8 mouse cellular contexts compared by ENCODE assay signal in genomic region chr5:127243209-127243608, GRCm38 (mm10). TPM values are rescaled to one million over a fixed set of nuclear protein-coding genes. Genes with fewer than 3 reads are reported as not detected.
DNase-seq lines count a peak whose midpoint lies in the region; ATAC-seq and TF ChIP-seq lines count a peak whose summit lies in the region.

No protein-coding gene starts in this region.

- H3K27ac ChIP-seq in heart, embryonic 12.5 days (ENCODE audit: poor library complexity, severe bottlenecking) = no peak overlapping the region
- no peak overlapping the region; the same call in 1 of the 2 replicates for H3K27ac ChIP-seq in cerebellum, adult 2 months (ENCODE audit: insufficient read depth, low read length)
- H3K27ac ChIP-seq in forebrain, embryonic 12.5 days = no peak overlapping the region

- H3K9me3 ChIP-seq in heart, embryonic 12.5 days (replicated peaks) = no peaks in the 10 kb centered on the region
- peaks cover 5% of the 10 kb centered on the region; the same call in 1 of the 2 replicates for H3K9me3 ChIP-seq in forebrain, embryonic 12.5 days

- peaks cover 19% of the 10 kb centered on the region for H3K4me1 ChIP-seq in heart, embryonic 12.5 days (replicated peaks)
- H3K4me1 ChIP-seq in cerebellum, adult 2 months (ENCODE audit: control insufficient read depth, insufficient read depth, low read length) = no peaks in the 10 kb centered on the region
- peaks cover 32% of the 10 kb centered on the region for H3K4me1 ChIP-seq in forebrain, embryonic 12.5 days

- DNase-seq in heart, adult 18-20 months = no peak
- peak; percentile 38 to 52 for DNase-seq in cerebellum, adult 2 months
- peak; percentile 8 for DNase-seq in lung, postnatal 10 days
- DNase-seq in frontal cortex, postnatal 36 days (ENCODE audit: low spot score in 2 of 2) = no peak
- DNase-seq in thymus, postnatal 36 days = no peak
- no peak for DNase-seq in left cerebral cortex, postnatal 10 days (ENCODE audit: extremely low spot score in 1 of 2, low spot score in 2 of 2)

- TF ChIP-seq POLR2A in cerebellum, adult 2 months (IDR thresholded peaks at IDR 0.05; ENCODE audit: borderline replicate concordance, insufficient read depth, low read length) = no peak

- no peaks in the 10 kb centered on the region for H3K36me3 ChIP-seq in heart, embryonic 12.5 days
- no peaks in the 10 kb centered on the region for H3K36me3 ChIP-seq in forebrain, embryonic 12.5 days (replicated peaks)

- 2% methylated on average over 16 of the region's 16 CpGs for WGBS in heart, embryonic 12.5 days
- 2% methylated on average over 16 of the region's 16 CpGs for WGBS in cerebellum, adult 2 months
- WGBS in forebrain, embryonic 12.5 days = under 1% methylated on average over 16 of the region's 16 CpGs

- H3K27me3 ChIP-seq in heart, embryonic 12.5 days (replicated peaks) = peaks cover 64% of the 10 kb centered on the region
- H3K27me3 ChIP-seq in cerebellum, adult 2 months (ENCODE audit: control insufficient read depth, insufficient read depth, low read length) = peaks cover 1% of the 10 kb centered on the region; the same call in 1 of the 2 replicates
- peaks cover 55% of the 10 kb centered on the region for H3K27me3 ChIP-seq in forebrain, embryonic 12.5 days

- ATAC-seq in heart, embryonic 12.5 days (ENCODE audit: insufficient number of reproducible peaks, low FRiP score) = no peak
- no peak for ATAC-seq in forebrain, embryonic 12.5 days (ENCODE audit: low FRiP score)

- peak overlapping the region; percentile 91 for H3K4me2 ChIP-seq in heart, embryonic 12.5 days
- H3K4me2 ChIP-seq in forebrain, embryonic 12.5 days = peak overlapping the region; percentile 86

- intact Hi-C loops in left cerebral cortex, postnatal 10 days (cut with DNase I) = no loop called here

- no peak for TF ChIP-seq CTCF in cerebellum, adult 2 months (IDR thresholded peaks at IDR 0.05; ENCODE audit: borderline replicate concordance, insufficient read depth, low read depth, low read length)

- H3K4me3 ChIP-seq in heart, embryonic 12.5 days = peak overlapping the region; percentile 71
- peak overlapping the region; percentile 85 for H3K4me3 ChIP-seq in cerebellum, adult 2 months (replicated peaks; ENCODE audit: insufficient read depth, low read depth, low read length)
- H3K4me3 ChIP-seq in forebrain, embryonic 12.5 days (replicated peaks) = peak overlapping the region; percentile 68

- peak overlapping the region; percentile 50 for H3K9ac ChIP-seq in heart, embryonic 12.5 days
- peak overlapping the region; percentile 54 for H3K9ac ChIP-seq in forebrain, embryonic 12.5 days

RNA-seq across cellular contexts. Expression of gene Tmem132c, which starts 1.6 kb away (rescaled TPM):
- polyA plus RNA-seq in heart, embryonic 12.5 days (2016; fragmentation: Nextera tagmentation; extraction: Ambion mirVana) = 3.4 and 3.6 TPM in 2 replicates
- total RNA-seq in heart, adult 18-20 months (2021) = under 1 TPM; 0.05 to 0.21 TPM
- 14.0 TPM in 2 replicates for polyA plus RNA-seq in cerebellum, adult 2 months (2012; rRNA removed)
- 15.5 and 20.9 TPM in 2 replicates for polyA plus RNA-seq in forebrain, embryonic 12.5 days (2016; fragmentation: Nextera tagmentation; extraction: Ambion mirVana)
- total RNA-seq in left cerebral cortex, postnatal 10 days (2021) = 1 to 10 TPM; 7.8 to 7.9 TPM

Comparison
In these comparisons a context has a peak if more than half of its experiments do, and no peak if none do; other contexts are left out.
1. DNase-seq: peak in cerebellum, adult 2 months (2 of 2) and lung, postnatal 10 days (single experiment); none in heart, adult 18-20 months (0 of 2), frontal cortex, postnatal 36 days (0 of 2), thymus, postnatal 36 days (0 of 2) and left cerebral cortex, postnatal 10 days (0 of 2).
2. Peak in every context shown above with its lines, with median percentiles within 50 percentile points of each other: H3K4me3 ChIP-seq.